Mouse (Mus musculus): ENCODE measurements around the gene Cdc73. TPM values are rescaled to one million over a fixed set of nuclear protein-coding genes. Genes with fewer than 3 reads are reported as not detected.

The Cdc73 gene
- polyA plus RNA-seq, 1 experiment from 2014 or later, result 27.3 TPM

GRCm38 (mm10) chr1:143576824-143577543 lies 125.7 kb downstream of the Cdc73 start:
- Histone ChIP-seq H3K4me1 (ENCODE audit: control insufficient read depth, insufficient read depth, low read length) (no peaks in the 10 kb centered on the region), H3K4me2 (ENCODE audit: low read depth, low read length) (no peak overlapping the region), H3K27ac (replicated peaks; ENCODE audit: low read depth, low read length) (no peak overlapping the region), H3K9me3 (replicated peaks; ENCODE audit: control insufficient read depth, low read length) (no peaks in the 10 kb centered on the region), H3K27me3 (ENCODE audit: control insufficient read depth, insufficient read depth, low read length) (no peaks in the 10 kb centered on the region), H3K4me3 (ENCODE audit: low read depth, low read length) (no peak overlapping the region), H3K9ac (replicated peaks; ENCODE audit: low read length) (no peak overlapping the region), H3K36me3 (replicated peaks; ENCODE audit: control insufficient read depth, insufficient read depth, low read depth, low read length) (no peaks in the 10 kb centered on the region)
- ATAC-seq (replicated peaks; ENCODE audit: insufficient number of reproducible peaks, low FRiP score, low TSS enrichment, low read depth) (no peak), DNase-seq (ENCODE audit: low spot score) (no peak)
- WGBS, result 88% methylated on average over 10 of the region's 10 CpGs

- no peak for ATAC-seq (replicated peaks; ENCODE audit: insufficient number of reproducible peaks, low FRiP score, low TSS enrichment, low read depth)
- no peaks in the 10 kb centered on the region for H3K36me3 ChIP-seq (replicated peaks; ENCODE audit: control insufficient read depth, insufficient read depth, low read depth, low read length)
- no peak overlapping the region for H3K4me2 ChIP-seq (ENCODE audit: low read depth, low read length)
- DNase-seq (ENCODE audit: low spot score), result no peak
- 71% methylated on average over 1 of the region's 1 CpGs for WGBS
- no peaks in the 10 kb centered on the region for H3K4me1 ChIP-seq (ENCODE audit: control insufficient read depth, insufficient read depth, low read length)
- no peak overlapping the region for H3K27ac ChIP-seq (replicated peaks; ENCODE audit: low read depth, low read length)
- H3K4me3 ChIP-seq (ENCODE audit: low read depth, low read length), result no peak overlapping the region
- no peaks in the 10 kb centered on the region for H3K27me3 ChIP-seq (ENCODE audit: control insufficient read depth, insufficient read depth, low read length)
- H3K9ac ChIP-seq (replicated peaks; ENCODE audit: low read length), result no peak overlapping the region
- no peaks in the 10 kb centered on the region for H3K9me3 ChIP-seq (replicated peaks; ENCODE audit: control insufficient read depth, low read length)
These were observed 144.5 kb downstream of the Cdc73 start for GRCm38 (mm10) chr1:143558235-143558634.

- no peaks in the 10 kb centered on the region for H3K9me3 ChIP-seq (replicated peaks; ENCODE audit: control insufficient read depth, low read length)
- H3K27ac ChIP-seq (replicated peaks; ENCODE audit: low read depth, low read length), result no peak overlapping the region
- WGBS, result 22% methylated on average over 1 of the region's 1 CpGs
- H3K4me1 ChIP-seq (ENCODE audit: control insufficient read depth, insufficient read depth, low read length), result no peaks in the 10 kb centered on the region
- no peak overlapping the region for H3K4me2 ChIP-seq (ENCODE audit: low read depth, low read length)
- no peaks in the 10 kb centered on the region for H3K27me3 ChIP-seq (ENCODE audit: control insufficient read depth, insufficient read depth, low read length)
- DNase-seq (ENCODE audit: low spot score), result no peak
- no peaks in the 10 kb centered on the region for H3K36me3 ChIP-seq (replicated peaks; ENCODE audit: control insufficient read depth, insufficient read depth, low read depth, low read length)
- H3K9ac ChIP-seq (replicated peaks; ENCODE audit: low read length), result no peak overlapping the region
- ATAC-seq (replicated peaks; ENCODE audit: insufficient number of reproducible peaks, low FRiP score, low TSS enrichment, low read depth), result no peak
- H3K4me3 ChIP-seq (ENCODE audit: low read depth, low read length), result no peak overlapping the region
These were observed 147.2 kb downstream of the Cdc73 start for GRCm38 (mm10) chr1:143555533-143555932.

GRCm38 (mm10) chr1:143554621-143555020 lies 148.1 kb downstream of the Cdc73 start:
- Histone ChIP-seq H3K4me3 (ENCODE audit: low read depth, low read length) (no peak overlapping the region), H3K9ac (replicated peaks; ENCODE audit: low read length) (no peak overlapping the region), H3K9me3 (replicated peaks; ENCODE audit: control insufficient read depth, low read length) (no peaks in the 10 kb centered on the region), H3K4me1 (ENCODE audit: control insufficient read depth, insufficient read depth, low read length) (no peaks in the 10 kb centered on the region), H3K27ac (replicated peaks; ENCODE audit: low read depth, low read length) (no peak overlapping the region), H3K36me3 (replicated peaks; ENCODE audit: control insufficient read depth, insufficient read depth, low read depth, low read length) (no peaks in the 10 kb centered on the region), H3K4me2 (ENCODE audit: low read depth, low read length) (no peak overlapping the region), H3K27me3 (ENCODE audit: control insufficient read depth, insufficient read depth, low read length) (no peaks in the 10 kb centered on the region)
- DNase-seq (ENCODE audit: low spot score), result no peak
- WGBS, result 46% methylated on average over 2 of the region's 2 CpGs
- ATAC-seq (replicated peaks; ENCODE audit: insufficient number of reproducible peaks, low FRiP score, low TSS enrichment, low read depth), result no peak

Other genes with a start within 250 kb of the Cdc73 start
- 0.35 and 0.74 TPM in 2 replicates for gene B3galt2, start 62.2 kb downstream of the Cdc73 start, polyA plus RNA-seq (2014; fragmentation: Nextera tagmentation; extraction: Ambion mirVana)
- gene Glrx2, start 13.4 kb upstream of the Cdc73 start, polyA plus RNA-seq (2014; fragmentation: Nextera tagmentation; extraction: Ambion mirVana), result 80.4 and 87.3 TPM in 2 replicates
- 31.0 and 31.6 TPM in 2 replicates for gene Trove2, start 74.2 kb upstream of the Cdc73 start, polyA plus RNA-seq (2014; fragmentation: Nextera tagmentation; extraction: Ambion mirVana)
- 78.5 and 90.2 TPM in 2 replicates for gene Uchl5, start 74.4 kb upstream of the Cdc73 start, polyA plus RNA-seq (2014; fragmentation: Nextera tagmentation; extraction: Ambion mirVana)